8 mouse cellular contexts compared by ENCODE assay signal in the genomic region with DNA sequence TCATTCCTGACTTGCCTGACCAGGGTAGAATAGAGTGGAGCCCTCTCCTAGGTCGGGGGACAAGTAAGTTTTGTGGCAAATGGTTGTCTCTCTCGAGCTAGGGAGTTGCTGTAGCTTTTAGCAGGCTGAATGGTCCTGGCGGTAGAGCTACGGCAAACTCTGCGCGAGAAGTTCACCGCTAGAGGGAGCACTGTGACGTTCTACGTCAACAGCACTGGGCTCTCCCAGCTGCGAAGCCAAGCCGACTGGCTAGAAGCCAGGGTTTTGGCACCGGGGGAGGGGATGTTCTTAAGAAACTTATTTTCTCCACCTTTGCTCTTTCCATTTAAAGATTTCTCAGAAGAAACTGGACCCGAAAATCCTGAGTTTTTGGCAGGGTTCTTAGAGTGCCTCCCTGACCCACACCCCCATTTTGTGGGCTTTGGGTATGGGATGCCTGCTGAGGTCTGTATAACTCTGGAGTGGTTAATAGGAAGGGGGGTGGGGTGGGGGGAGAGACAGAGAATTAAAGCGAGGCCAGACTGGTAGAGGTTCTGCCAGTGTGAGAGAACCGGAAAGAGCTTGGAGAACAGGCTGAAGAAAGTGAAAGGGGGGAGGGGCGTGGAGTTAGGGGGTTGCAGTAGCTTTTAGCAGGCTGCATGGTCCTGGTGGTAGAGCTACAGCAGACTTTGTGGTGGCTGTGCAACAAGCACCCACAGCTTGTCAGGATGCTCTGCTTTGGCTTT. TPM values are rescaled to one million over a fixed set of nuclear protein-coding genes. Genes with fewer than 3 reads are reported as not detected.
DNase-seq lines count a peak whose midpoint lies in the region; ATAC-seq and TF ChIP-seq lines count a peak whose summit lies in the region.

No protein-coding gene starts in this region.

- no peak for TF ChIP-seq POLR2A in cerebellum, adult 2 months (IDR thresholded peaks at IDR 0.05; ENCODE audit: borderline replicate concordance, insufficient read depth, low read length)
- no peak for TF ChIP-seq POLR2A in olfactory bulb, adult 2 months (IDR thresholded peaks at IDR 0.05; ENCODE audit: insufficient read depth, low read depth, low read length)

- 9% methylated on average over 16 of the region's 16 CpGs for WGBS in cerebellum, adult 2 months
- 6% methylated on average over 16 of the region's 16 CpGs for WGBS in forebrain, postnatal 0 days
- WGBS in liver, embryonic 13.5 days (ENCODE audit: insufficient replicate concordance), result 4% methylated on average over 16 of the region's 16 CpGs
- 8% methylated on average over 16 of the region's 16 CpGs for WGBS in olfactory bulb, adult 2 months

- H3K4me2 ChIP-seq in forebrain, postnatal 0 days (ENCODE audit: low read depth), result peak overlapping the region; percentile 33
- no peak overlapping the region for H3K4me2 ChIP-seq in liver, embryonic 13.5 days

- H3K4me3 ChIP-seq in cerebellum, adult 2 months (replicated peaks; ENCODE audit: insufficient read depth, low read depth, low read length), result no peak overlapping the region
- H3K4me3 ChIP-seq in forebrain, postnatal 0 days (ENCODE audit: low read depth, low read length), result no peak overlapping the region
- no peak overlapping the region for H3K4me3 ChIP-seq in liver, embryonic 13.5 days (replicated peaks)
- no peak overlapping the region for H3K4me3 ChIP-seq in olfactory bulb, adult 2 months (ENCODE audit: insufficient read depth, low read depth, low read length)

- H3K27me3 ChIP-seq in cerebellum, adult 2 months (ENCODE audit: control insufficient read depth, insufficient read depth, low read length), result no peaks in the 10 kb centered on the region
- no peaks in the 10 kb centered on the region for H3K27me3 ChIP-seq in forebrain, postnatal 0 days (ENCODE audit: insufficient read depth, low read length)
- H3K27me3 ChIP-seq in liver, embryonic 13.5 days, result no peaks in the 10 kb centered on the region

- no peak overlapping the region for H3K27ac ChIP-seq in cerebellum, adult 2 months (ENCODE audit: insufficient read depth, low read length)
- no peak overlapping the region for H3K27ac ChIP-seq in forebrain, postnatal 0 days (ENCODE audit: low read depth, low read length)
- no peak overlapping the region for H3K27ac ChIP-seq in liver, embryonic 13.5 days
- H3K27ac ChIP-seq in olfactory bulb, adult 2 months (ENCODE audit: insufficient read depth, low read depth, low read length), result no peak overlapping the region

- peak; percentile 92 for ATAC-seq in forebrain, postnatal 0 days
- no peak for ATAC-seq in liver, embryonic 13.5 days (ENCODE audit: low read depth)

- H3K9ac ChIP-seq in forebrain, postnatal 0 days, result no peak overlapping the region
- no peak overlapping the region for H3K9ac ChIP-seq in liver, embryonic 13.5 days

- H3K36me3 ChIP-seq in forebrain, postnatal 0 days (ENCODE audit: insufficient read depth), result no peaks in the 10 kb centered on the region
- no peaks in the 10 kb centered on the region for H3K36me3 ChIP-seq in liver, embryonic 13.5 days

- H3K9me3 ChIP-seq in forebrain, postnatal 0 days (ENCODE audit: low read length), result no peaks in the 10 kb centered on the region
- H3K9me3 ChIP-seq in liver, embryonic 13.5 days (replicated peaks), result no peaks in the 10 kb centered on the region

- intact Hi-C loops in heart, postnatal 14 days (cut with DNase I), result loop anchor here (2.0 kb wide), 1 partner anchor 270 kb away; no protein-coding TSS in a partner anchor

- peak; percentile 80 for TF ChIP-seq CTCF in cerebellum, adult 2 months (IDR thresholded peaks at IDR 0.05; ENCODE audit: borderline replicate concordance, insufficient read depth, low read depth, low read length)
- peak; percentile 96 for TF ChIP-seq CTCF in forebrain, postnatal 0 days (IDR thresholded peaks at IDR 0.05; ENCODE audit: low read depth)
- peak; percentile 91 for TF ChIP-seq CTCF in olfactory bulb, adult 2 months (IDR thresholded peaks at IDR 0.05; ENCODE audit: insufficient read depth, low read depth, low read length)

- H3K4me1 ChIP-seq in cerebellum, adult 2 months (ENCODE audit: control insufficient read depth, insufficient read depth, low read length), result no peaks in the 10 kb centered on the region
- H3K4me1 ChIP-seq in forebrain, postnatal 0 days (ENCODE audit: insufficient read depth), result peaks cover 7% of the 10 kb centered on the region
- H3K4me1 ChIP-seq in liver, embryonic 13.5 days (replicated peaks), result no peaks in the 10 kb centered on the region
- peaks cover 14% of the 10 kb centered on the region for H3K4me1 ChIP-seq in olfactory bulb, adult 2 months (ENCODE audit: control insufficient read depth, insufficient read depth, low read length)

- DNase-seq in MN1 (ENCODE audit: low spot score), result peak; percentile 7
- DNase-seq in cerebellum, adult 2 months, result peak; percentile 80 to 81
- peak; percentile 95 for DNase-seq in forebrain, postnatal 0 days
- peak; percentile 82 to 91 for DNase-seq in heart, postnatal 14 days
- DNase-seq in kidney, postnatal 4 days, result peak; percentile 93 to 94
- peak; percentile 22 for DNase-seq in liver, embryonic 13.5 days
- DNase-seq in thymus, postnatal 14 days, result peak; percentile 33

RNA-seq across cellular contexts. Expression of a gene that starts 35.1 kb away (rescaled TPM):
- 14.7 and 15.2 TPM in 2 replicates for polyA plus RNA-seq in cerebellum, adult 2 months (2012; rRNA removed)
- 8.2 and 9.6 TPM in 2 replicates for total RNA-seq in forebrain, postnatal 0 days (2014; rRNA removed)
- 2.0 and 2.7 TPM in 2 replicates for polyA plus RNA-seq in forebrain, postnatal 0 days (2015; fragmentation: Nextera tagmentation; extraction: Ambion mirVana)
- total RNA-seq in heart, postnatal 14 days (2021), result under 1 TPM; 0.49 to 0.55 TPM
- polyA plus RNA-seq in liver, embryonic 13.5 days (2015; fragmentation: Nextera tagmentation; extraction: Ambion mirVana), result 0.05 TPM in 2 replicates
- not detected in 2 replicates for polyA plus RNA-seq in olfactory bulb, adult 2 months (2012; ENCODE audit: insufficient read depth, insufficient read length, low replicate concordance, missing spikeins)

Comparison
In these comparisons a context has a peak if more than half of its experiments do, and no peak if none do; other contexts are left out.
1. DNase-seq: peak in every context shown above with its lines; median percentile 95 in forebrain, postnatal 0 days; 94 in kidney, postnatal 4 days; 86 in heart, postnatal 14 days; 80 in cerebellum, adult 2 months; 33 in thymus, postnatal 14 days; 22 in liver, embryonic 13.5 days; 7 in MN1.